Mouse (Mus musculus): ENCODE results near the gene Xxylt1.

Gene Xxylt1
- long read RNA-seq, experiment 1, partial matches to known transcripts: 0 of 6 reads
- long read RNA-seq, experiment 1, other reads (novel, unspliced or antisense): 3 of 6 reads
- long read RNA-seq, experiment 2, transcript Xxylt1-201 (4 exons, 3,470 nt): major isoform, 5 of 8 reads
- long read RNA-seq, experiment 2, partial matches to known transcripts: 0 of 8 reads
- long read RNA-seq, experiment 2, other reads (novel, unspliced or antisense): 3 of 8 reads

- intact Hi-C loops (cut with DNase I): loop anchor here (5.0 kb wide), 1 partner anchor 121 kb away; the partner anchor contains the start of gene Acap2
Measured at GRCm38 (mm10) chr16:31081125-31081664, at the start of gene Xxylt1. Gene Xxylt1 (minus strand): TSS chr16:31081432.

DNA sequence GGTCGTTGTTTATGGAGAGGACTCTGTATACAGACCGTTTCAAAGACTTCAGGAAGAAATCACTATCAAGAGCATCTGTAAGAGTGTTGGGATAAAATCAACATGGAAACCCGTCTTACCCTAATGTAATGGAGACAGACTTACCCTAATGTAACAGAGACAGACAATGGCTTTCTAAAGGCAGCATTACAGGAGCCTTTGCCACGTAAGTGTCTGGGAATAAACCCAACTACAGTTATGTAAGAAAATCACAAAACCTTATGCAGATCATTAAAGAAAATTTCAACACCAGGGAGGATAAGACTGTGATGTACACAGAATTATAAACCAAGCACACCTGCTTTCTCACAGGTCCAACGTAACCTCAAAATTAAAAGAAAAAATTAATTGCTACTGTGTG lies 46.9 kb upstream of the Xxylt1 start:
- intact Hi-C loops (cut with DNase I): no loop called here

DNA sequence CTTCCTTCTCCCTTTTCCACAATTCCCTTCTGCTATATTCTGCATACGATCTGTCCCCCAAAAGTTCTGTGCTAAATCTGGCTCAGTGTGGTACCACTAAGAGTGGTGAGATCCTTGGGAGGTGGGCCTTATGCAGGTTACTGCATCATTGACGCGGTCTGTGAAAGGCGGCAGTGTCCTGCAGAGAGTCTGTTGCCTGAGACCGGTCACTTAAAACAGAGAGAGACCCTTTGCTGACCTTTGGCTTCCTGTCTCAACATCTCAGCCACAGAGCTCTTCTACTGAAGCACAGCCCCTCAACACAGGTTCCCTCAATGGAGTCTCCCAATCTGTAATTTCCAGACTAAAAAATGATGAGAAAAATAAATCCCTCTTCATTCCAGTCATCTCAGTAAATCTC lies 43.8 kb upstream of the Xxylt1 start:
- intact Hi-C loops (cut with DNase I): no loop called here

DNA sequence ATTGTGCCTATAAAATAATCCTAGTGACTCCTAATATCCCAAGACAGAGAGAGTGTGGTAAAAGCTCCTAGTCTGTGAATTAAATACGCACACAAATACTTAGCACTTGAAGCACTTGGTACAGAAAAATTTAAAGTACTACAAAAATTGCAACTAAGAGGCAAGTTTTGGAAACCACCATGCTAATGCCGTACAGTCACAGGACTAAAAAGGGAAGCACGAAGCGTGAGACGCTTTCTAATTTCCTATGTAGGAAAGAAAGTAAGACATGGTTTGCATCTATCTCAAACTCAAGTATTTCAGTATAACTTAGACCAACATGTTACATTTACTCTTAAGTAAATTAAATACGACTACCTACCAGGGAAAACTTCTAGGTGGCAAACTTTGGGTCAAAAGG lies 40.4 kb upstream of the Xxylt1 start:
- intact Hi-C loops (cut with DNase I): no loop called here

- intact Hi-C loops (cut with DNase I): no loop called here
Measured at GRCm38 (mm10) chr16:31113596-31113995, 32.4 kb upstream of the Xxylt1 start.

GRCm38 (mm10) chr16:31101352-31101751 lies 20.1 kb upstream of the Xxylt1 start:
- intact Hi-C loops (cut with DNase I): no loop called here

DNA sequence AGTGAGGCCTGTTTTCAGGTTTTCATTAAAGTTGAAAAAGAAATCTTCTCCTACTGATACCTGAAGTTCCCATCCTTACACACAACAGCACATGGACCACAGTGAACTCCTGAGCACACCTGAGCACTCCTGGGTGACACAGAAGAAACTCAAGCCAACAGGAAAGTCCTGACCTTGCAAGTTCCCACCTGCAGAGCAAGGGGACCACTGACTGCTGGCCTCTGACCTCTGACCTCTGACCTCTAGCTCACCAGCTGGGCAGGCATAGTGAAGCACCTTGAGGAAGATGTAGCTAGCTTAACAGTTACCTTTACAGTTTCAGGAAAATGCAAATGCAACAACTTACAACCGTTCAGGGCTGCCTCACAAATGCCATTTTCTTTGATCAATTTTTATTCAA lies 18.7 kb upstream of the Xxylt1 start:
- intact Hi-C loops (cut with DNase I): no loop called here

DNA sequence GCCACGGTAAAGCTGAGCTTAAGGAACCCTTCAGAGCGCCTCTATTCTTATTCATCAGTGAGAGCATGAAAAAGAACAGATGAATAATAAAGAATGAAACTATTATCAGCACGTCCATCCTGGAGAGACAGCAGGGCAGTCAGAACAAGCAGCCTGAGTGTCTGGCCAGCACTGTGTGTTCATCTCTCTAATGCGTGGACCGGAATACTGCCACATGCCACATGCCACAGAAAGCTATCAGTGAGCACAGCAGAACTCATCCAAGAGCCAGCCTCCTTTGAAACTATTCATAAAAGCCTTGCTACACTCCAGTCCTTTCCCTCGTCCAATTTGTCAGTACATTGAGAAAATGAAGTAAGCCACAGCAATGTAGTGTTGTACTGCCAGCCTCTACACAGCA lies 12.8 kb upstream of the Xxylt1 start:
- intact Hi-C loops (cut with DNase I): no loop called here

DNA sequence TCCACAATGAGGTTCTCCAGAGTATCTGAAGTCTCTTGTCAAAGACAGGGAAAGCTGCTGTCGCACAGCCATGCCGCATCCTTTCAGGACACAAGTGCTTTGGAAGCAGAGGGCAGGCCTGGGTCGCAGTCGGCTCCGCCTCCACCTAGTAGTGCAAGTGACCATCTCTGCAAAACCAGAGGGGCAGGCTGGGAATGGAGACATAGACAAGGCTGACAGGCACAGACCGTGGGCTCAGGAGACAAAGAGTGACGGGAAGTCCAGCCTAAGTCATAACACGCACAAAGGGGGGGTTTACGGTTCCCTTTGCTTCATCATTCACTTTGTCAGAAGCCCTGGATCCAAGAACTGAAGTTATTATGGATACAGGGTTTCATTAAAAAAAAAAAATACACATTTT lies 12.0 kb upstream of the Xxylt1 start:
- intact Hi-C loops (cut with DNase I): no loop called here

- intact Hi-C loops (cut with DNase I): loop anchor here (5.0 kb wide), 1 partner anchor 120 kb away; the partner anchor contains the start of gene Acap2
Measured at GRCm38 (mm10) chr16:31081891-31082290, 659 bp upstream of the Xxylt1 start.

- intact Hi-C loops (cut with DNase I): loop anchor here (5.0 kb wide), 1 partner anchor 122 kb away; the partner anchor contains the start of gene Acap2
Measured at GRCm38 (mm10) chr16:31080573-31081051, 620 bp downstream of the Xxylt1 start.

DNA sequence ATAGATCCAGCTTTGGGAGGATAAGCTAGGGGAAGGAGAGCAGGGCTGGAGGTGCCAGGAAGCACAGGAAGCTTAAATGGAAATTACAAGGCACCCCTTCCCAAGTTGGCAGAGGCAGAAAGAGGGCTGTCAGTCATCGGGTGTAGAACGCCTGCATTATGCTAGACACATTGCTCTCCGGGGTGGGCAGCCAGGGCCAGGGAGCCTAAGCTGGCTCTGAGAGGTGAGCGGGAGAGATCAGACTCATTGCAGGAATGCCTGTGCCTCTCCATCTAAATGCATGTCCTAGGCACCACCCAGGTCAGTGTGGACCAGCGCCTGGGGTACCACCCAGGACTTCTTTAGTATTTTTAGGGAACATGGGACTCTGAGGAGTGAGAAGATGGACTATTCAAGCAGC lies 3.8 kb downstream of the Xxylt1 start:
- intact Hi-C loops (cut with DNase I): no loop called here

DNA sequence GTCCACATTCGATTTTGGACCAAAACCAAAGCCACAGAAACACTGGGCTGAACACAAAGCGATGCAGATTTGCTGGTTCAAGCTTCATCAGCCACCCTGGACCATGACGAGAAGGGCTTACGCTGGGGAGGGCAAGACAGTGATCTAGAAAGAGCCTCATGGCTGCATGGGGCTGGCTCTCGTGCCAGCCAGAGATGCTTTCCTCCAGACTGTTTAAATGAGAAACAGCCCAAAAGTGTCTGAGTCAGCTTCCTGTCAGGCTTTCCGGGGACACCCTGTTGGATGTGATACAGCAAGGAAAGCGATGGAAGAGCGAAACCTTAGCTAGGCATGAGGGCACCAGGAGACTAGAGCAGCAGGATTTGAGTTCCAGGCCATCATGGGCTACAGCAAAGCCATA lies 4.8 kb downstream of the Xxylt1 start:
- intact Hi-C loops (cut with DNase I): no loop called here

DNA sequence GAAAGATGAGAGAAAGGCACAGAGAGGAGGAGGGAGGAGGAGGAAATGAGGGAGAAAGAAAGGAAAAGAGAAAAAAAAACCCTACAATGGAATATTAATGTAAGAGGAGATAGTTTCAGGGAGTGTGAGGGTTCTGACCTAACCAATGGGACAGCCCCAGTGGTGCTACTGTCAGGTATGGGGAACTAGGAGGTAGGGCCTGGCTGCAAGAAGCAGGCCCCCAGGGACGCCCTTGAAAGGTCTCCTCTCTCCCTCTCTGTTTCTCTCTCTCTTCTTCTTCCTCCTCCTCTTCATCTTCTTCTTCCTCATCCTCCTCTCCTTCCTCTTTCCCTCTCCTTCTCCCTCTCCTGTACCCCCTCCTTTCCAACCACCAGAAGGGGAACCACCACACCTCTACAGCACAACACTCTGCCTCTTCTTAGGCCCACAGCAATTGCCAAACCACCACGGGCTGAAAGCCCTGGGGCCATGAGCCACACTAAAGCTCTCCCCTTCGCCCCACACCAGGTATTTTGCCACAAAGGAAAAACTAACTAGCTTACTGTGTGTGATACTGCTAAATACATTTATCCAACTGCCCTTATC lies 6.8 kb downstream of the Xxylt1 start:
- intact Hi-C loops (cut with DNase I): loop anchor here (5.0 kb wide), 1 partner anchor 97 kb away; no protein-coding TSS in a partner anchor

DNA sequence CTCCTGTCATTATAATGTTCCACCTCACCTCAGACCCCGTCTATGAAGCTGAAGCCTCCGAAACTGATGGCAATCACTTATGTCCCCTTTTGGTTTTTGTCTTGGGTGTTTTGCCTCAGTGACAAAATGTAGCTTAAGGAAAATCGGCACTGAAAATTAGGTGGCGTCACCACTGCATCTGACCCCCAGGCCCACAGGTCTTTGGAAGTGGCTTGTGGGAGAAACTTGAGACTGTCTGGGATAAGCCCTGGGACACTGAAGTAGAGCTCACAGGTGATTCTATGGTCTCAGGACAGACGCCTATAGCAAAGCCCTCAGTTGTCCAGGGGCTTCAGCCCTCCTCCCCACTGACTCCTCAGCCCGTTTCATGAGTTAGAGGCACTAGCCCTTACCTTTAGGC lies 9.5 kb downstream of the Xxylt1 start:
- intact Hi-C loops (cut with DNase I): loop anchor here (2.0 to 5.0 kb wide), 2 partner anchors 94 to 475 kb away; no protein-coding TSS in a partner anchor

DNA sequence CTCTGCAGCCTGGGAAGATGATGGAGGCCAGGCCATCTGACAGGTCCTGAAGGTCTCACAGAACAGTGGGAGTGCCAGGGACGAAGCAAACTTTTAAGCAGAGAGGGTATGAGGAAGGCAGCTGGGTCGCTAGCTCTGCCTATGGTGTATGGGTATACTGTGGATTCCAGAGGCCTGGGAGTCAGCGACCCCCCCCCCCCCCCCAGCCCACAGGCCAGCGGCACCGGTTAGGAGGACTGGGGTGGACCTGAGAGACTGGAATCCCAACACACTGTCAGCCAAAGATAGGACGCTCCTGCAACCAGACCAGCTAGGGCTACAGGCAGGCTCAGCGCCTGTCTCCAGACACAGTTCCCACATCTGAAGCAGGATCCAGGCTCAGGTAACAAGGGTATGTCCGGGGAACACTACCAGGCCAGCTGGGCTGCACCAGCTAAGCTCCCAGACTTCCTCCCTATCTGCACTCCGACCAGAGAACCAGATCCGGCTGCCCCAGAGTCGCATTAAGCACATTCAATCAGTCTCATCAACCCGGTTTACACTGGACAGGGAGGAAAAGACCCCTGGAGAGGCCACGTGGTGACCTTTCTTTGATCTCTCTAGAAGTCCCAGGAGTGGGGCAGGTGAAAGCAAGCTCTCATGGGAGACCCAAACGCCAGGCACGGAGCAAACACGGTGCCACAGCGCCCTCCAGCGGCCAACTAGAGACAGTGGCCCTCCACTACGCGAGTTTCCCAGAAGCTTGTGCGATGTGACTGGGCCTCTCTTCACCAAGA lies 10.7 kb downstream of the Xxylt1 start:
- intact Hi-C loops (cut with DNase I): loop anchor here (2.0 to 5.0 kb wide), 2 partner anchors 93 to 474 kb away; no protein-coding TSS in a partner anchor

GRCm38 (mm10) chr16:31069211-31070166 lies 11.7 kb downstream of the Xxylt1 start:
- intact Hi-C loops (cut with DNase I): loop anchor here (2.0 to 5.0 kb wide), 2 partner anchors 92 to 473 kb away; no protein-coding TSS in a partner anchor

DNA sequence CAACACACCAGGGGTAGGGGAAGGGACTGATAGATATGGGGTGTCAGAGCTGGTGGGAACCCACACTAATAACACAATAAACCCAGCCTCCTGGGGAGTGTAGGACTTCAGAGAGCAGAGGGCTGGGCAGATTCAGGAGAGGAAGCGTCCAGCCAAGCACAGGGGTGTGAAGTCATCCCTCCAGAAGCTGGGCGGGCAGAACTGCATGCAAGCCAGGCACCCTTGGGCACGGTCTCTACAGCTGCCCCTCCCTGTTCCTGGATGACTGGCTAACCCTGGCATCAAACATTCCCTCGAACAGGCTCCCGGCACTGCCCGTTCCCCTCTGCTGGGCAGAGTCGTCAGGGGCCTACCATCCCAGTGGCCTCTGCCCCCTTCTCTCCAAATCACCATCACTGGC lies 13.0 kb downstream of the Xxylt1 start:
- intact Hi-C loops (cut with DNase I): no loop called here

GRCm38 (mm10) chr16:31066344-31067098 lies 14.7 kb downstream of the Xxylt1 start:
- intact Hi-C loops (cut with DNase I): no loop called here

DNA sequence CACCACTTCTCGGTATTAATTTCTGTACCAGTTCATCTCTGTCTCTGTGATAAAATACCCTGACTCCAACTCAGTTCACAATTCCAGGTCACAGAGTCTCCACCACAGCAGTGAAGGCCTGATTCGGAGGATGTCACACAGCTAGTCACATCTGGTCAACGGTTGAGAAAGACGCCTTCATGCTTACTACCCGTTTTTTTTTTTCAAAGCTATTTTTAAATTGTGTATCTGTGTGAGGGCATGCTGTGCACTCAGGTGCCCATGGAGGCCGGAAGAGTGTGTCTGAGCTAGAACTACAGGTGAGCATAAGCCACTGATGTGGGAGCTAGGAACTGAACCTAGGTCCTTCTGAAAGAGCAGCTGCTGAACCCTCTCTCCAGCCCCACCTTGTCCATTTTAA lies 16.4 kb downstream of the Xxylt1 start:
- intact Hi-C loops (cut with DNase I): no loop called here
